Mouse (Mus musculus) embryonic fibroblast, embryonic 13.5 days (primary cell): Measurements from ENCODE around the gene Med12l.

Experiments used
- CTCF ChIP-seq: IDR thresholded peaks from 2 replicates; pipeline ENCODE4 v1.5.1; 2011; ENCODE audit warnings: mild to moderate bottlenecking, control low read depth, low read length, moderate library complexity, borderline replicate concordance; ENCODE audit not compliant: insufficient read depth
- POLR2A ChIP-seq: IDR thresholded peaks from 2 replicates; pipeline ENCODE4 v1.6.1; 2011; ENCODE audit warnings: low read depth, mild to moderate bottlenecking, control low read depth, low read length, moderate library complexity

GRCm38 (mm10) chr3:59097421-59097820 is 91.8 kb downstream of the Med12l start:
- TF ChIP-seq CTCF = no peak
- TF ChIP-seq POLR2A = no peak
